Mouse (Mus musculus) testis, adult 2 months (tissue): ENCODE results near the gene Lamb1. TPM values are rescaled to one million over a fixed set of nuclear protein-coding genes. Genes with fewer than 3 reads are reported as not detected.

Experiments used
- H3K27ac ChIP-seq: fragments of 200-500 bp; 2 replicates; pipeline ENCODE4 v1.5.1; 2012; ENCODE audit warnings: low read depth, low read length; ENCODE audit not compliant: control insufficient read depth, insufficient read depth
- H3K27me3 ChIP-seq: fragments of 200-500 bp; 2 replicates; pipeline ENCODE4 v1.6.1; 2012; ENCODE audit warnings: mild to moderate bottlenecking, low read length, moderate library complexity; ENCODE audit not compliant: control insufficient read depth, insufficient read depth
- H3K36me3 ChIP-seq: fragments of 200-500 bp; 2 replicates; pipeline ENCODE4 v1.6.1; 2012; ENCODE audit warnings: mild to moderate bottlenecking, low read length; ENCODE audit not compliant: control insufficient read depth, insufficient read depth
- H3K4me1 ChIP-seq: fragments of 200-500 bp; 2 replicates; pipeline ENCODE4 v1.6.1; 2012; ENCODE audit warnings: low read length; ENCODE audit not compliant: control insufficient read depth, insufficient read depth
- H3K4me3 ChIP-seq: fragments of 200-500 bp; 2 replicates; pipeline ENCODE4 v1.5.1; 2012; ENCODE audit warnings: low read depth, mild to moderate bottlenecking, low read length, moderate library complexity, mixed read lengths; ENCODE audit not compliant: control insufficient read depth
- CTCF ChIP-seq: fragments of 200-500 bp; IDR thresholded peaks from 2 replicates; pipeline ENCODE4 v1.5.1; 2012; ENCODE audit warnings: low read depth, mild to moderate bottlenecking, inconsistent platforms, low read length, moderate library complexity; ENCODE audit not compliant: control insufficient read depth, insufficient read depth, insufficient replicate concordance
- POLR2A ChIP-seq: fragments of 200-500 bp; IDR thresholded peaks from 2 replicates; pipeline ENCODE4 v1.6.1; 2012; ENCODE audit warnings: low read depth, mild to moderate bottlenecking, inconsistent platforms, low read length, moderate library complexity; ENCODE audit not compliant: control insufficient read depth
- polyA plus RNA-seq: library from polyadenylated mRNA; depleted of rRNA; stranded (reverse); fragments of >200 nt; gene quantifications from 2 replicates; pipeline ENCODE4 v1.2.3, GENCODE M21; 2012; rRNA removed

The Lamb1 gene
- 3.2 and 3.8 TPM in 2 replicates for polyA plus RNA-seq

GRCm38 (mm10) chr12:31265005-31265721 is at the start of gene Lamb1:
Lamb1 (plus strand) TSS chr12:31265234.
- TF ChIP-seq CTCF = no peak
- TF ChIP-seq POLR2A = 0 out of 2 replicates have a peak, but pooled peaks have one; percentile 10
- Histone ChIP-seq H3K4me1 (peaks cover 8% of the 10 kb centered on the region), H3K27me3 (no peaks in the 10 kb centered on the region), H3K4me3 (peak within 1 kb of the TSS; percentile 52), H3K36me3 (no peaks in the 10 kb centered on the region), H3K27ac (no peak within 1 kb of the TSS; the same call in 1 of the 2 replicates)

DNA sequence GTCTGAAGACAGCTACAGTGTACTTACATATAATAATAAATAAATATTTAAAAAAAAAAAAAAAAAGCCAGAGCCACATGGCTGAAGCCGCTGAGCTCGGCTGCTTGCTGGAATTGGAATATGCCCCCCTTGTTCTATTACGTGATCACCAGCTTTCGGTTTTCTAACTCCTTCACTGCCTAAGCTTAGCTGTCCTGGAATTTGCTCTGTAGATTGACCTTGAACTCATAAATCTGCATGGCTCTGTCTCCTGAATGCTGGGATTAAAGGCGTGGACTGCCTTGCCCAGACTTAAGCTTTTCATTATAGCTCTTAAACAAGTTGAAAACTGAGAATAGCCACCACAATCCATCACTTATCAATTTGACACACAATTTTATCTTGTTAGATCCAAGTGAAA is 47.8 kb upstream of the Lamb1 start:
- TF ChIP-seq POLR2A (no peak), CTCF (no peak)
- Histone ChIP-seq H3K27me3 (no peaks in the 10 kb centered on the region), H3K36me3 (no peaks in the 10 kb centered on the region), H3K4me1 (no peaks in the 10 kb centered on the region), H3K4me3 (no peak overlapping the region), H3K27ac (no peak overlapping the region)

DNA sequence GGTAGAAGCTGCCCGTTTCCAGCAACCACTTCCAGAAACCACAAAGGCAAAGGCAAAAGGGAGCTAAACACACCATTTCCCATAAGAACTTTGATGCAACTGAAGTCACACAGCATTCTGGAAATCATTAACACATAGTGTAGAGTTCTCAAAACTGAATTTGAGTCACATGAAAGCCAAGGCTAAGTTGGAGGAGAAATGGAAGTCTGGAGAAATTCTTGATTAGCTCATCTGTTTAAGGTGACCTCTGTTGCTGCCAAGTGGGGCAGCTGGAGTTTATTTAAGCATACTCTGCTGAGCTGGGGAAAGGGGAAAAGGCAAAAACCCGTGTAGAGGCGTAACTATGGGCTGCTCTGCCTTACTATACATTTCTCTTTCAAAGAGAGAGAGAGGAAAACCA is 46.3 kb upstream of the Lamb1 start:
- Histone ChIP-seq H3K36me3 (no peaks in the 10 kb centered on the region), H3K4me3 (no peak overlapping the region), H3K27me3 (no peaks in the 10 kb centered on the region), H3K4me1 (no peaks in the 10 kb centered on the region), H3K27ac (no peak overlapping the region)
- TF ChIP-seq CTCF (no peak), POLR2A (no peak)

DNA sequence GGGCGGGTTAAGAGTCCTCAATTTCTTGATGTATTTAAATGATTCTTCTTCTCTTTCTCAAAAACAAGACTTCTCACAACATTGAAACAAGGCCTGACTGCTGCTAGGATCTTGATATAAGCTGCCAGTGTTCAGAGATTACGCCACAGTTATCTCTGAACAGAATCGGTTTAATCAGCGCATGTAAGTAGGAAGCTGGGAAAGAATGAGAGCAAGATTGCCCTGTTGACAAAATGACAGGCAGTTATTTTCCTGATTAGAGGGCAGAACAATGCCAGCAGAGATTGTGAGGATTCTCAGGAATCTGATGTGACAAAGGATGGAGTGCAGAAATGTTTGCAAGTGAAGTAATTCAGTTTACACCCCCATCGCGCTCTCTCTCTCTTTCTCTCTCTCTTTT is 43.5 kb upstream of the Lamb1 start:
- Histone ChIP-seq H3K27ac (no peak overlapping the region), H3K27me3 (no peaks in the 10 kb centered on the region), H3K36me3 (no peaks in the 10 kb centered on the region), H3K4me1 (peaks cover 5% of the 10 kb centered on the region), H3K4me3 (no peak overlapping the region)
- TF ChIP-seq POLR2A (no peak), CTCF (no peak)

DNA sequence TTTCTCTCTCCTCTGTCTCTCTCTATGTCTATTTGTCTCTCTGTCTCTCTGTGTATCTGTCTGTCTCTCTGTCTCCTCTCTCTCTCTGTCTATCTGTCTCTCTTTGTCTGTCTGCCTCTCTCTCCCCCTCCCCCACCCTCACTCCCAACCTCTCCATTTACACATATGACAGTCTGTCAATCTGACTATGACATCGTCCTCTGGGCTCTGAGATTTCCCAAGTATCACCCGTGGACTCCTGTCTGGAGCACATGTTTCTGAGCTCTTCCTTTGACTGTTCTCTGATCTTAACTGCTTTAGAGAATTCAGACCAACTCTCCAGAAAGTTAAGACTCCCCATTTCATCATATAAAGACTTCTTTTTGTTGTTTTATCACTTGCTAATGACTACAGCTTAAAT is 42.8 kb upstream of the Lamb1 start:
- Histone ChIP-seq H3K4me1 (peaks cover 5% of the 10 kb centered on the region), H3K4me3 (no peak overlapping the region), H3K36me3 (no peaks in the 10 kb centered on the region), H3K27ac (no peak overlapping the region), H3K27me3 (no peaks in the 10 kb centered on the region)
- TF ChIP-seq CTCF = no peak
- TF ChIP-seq POLR2A = no peak

- TF ChIP-seq POLR2A (no peak), CTCF (no peak)
- Histone ChIP-seq H3K4me3 (no peak overlapping the region), H3K27ac (no peak overlapping the region), H3K27me3 (no peaks in the 10 kb centered on the region), H3K4me1 (peaks cover 5% of the 10 kb centered on the region), H3K36me3 (no peaks in the 10 kb centered on the region)
Measured at GRCm38 (mm10) chr12:31222741-31223140, 42.3 kb upstream of the Lamb1 start.

DNA sequence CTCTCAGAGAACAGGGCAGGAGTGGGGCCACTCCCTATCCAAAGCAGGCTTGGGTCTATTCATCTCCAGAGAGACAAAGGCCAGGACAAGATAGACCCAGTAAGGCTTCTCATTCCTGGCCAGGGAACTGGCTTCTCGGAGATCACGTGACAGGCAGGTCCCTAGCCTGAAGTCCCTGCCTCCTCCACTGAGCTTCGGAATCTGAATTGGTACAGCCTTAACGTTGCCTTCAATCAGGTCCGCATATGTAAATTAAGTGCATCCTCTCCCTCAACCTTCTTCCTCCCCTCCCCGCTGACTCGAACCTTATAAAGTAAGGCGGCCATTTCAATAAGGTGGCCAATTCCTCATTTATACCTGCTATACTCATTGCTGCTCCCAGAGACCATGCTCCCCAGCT is 39.6 kb upstream of the Lamb1 start:
- no peak overlapping the region for H3K27ac ChIP-seq
- TF ChIP-seq POLR2A (no peak), CTCF (no peak)
- no peaks in the 10 kb centered on the region for H3K36me3 ChIP-seq
- peaks cover 5% of the 10 kb centered on the region for H3K4me1 ChIP-seq
- no peak overlapping the region for H3K4me3 ChIP-seq
- no peaks in the 10 kb centered on the region for H3K27me3 ChIP-seq
